Mouse (Mus musculus): ENCODE data around the gene Olfr1160. TPM values are rescaled to one million over a fixed set of nuclear protein-coding genes. Genes with fewer than 3 reads are reported as not detected.
"Not testable (repeated sequence)": the region's sequence is repeated elsewhere in the genome, so short reads cannot be mapped to it uniquely, and the experiment has no call there.

Gene Olfr1160
- polyA plus RNA-seq (2015; fragmentation: Nextera tagmentation; extraction: Ambion mirVana), result not detected in 2 replicates

GRCm38 (mm10) chr2:88007515-88008318 is at the start of gene Olfr1160:
Gene Olfr1160, minus strand, starts transcription at chr2:88008268.
- ATAC-seq (replicated peaks; ENCODE audit: low FRiP score, low read depth), result no peak

GRCm38 (mm10) chr2:88051029-88051428 is 43.0 kb upstream of the Olfr1160 start, which contains the start of gene Olfr1162:
Gene Olfr1162, minus strand, starts transcription at chr2:88051129.
- Histone ChIP-seq H3K36me3 (ENCODE audit: insufficient read depth, low read length) (no peaks in the 10 kb centered on the region), H3K9ac (ENCODE audit: low read depth, low read length) (no peak within 1 kb of the TSS), H3K9me3 (replicated peaks; ENCODE audit: low read length) (no peaks in the 10 kb centered on the region), H3K4me3 (replicated peaks; ENCODE audit: low read depth, low read length) (no peak within 1 kb of the TSS), H3K27me3 (ENCODE audit: insufficient read depth, low read length) (no peaks in the 10 kb centered on the region), H3K4me2 (ENCODE audit: low read length) (no peak within 1 kb of the TSS), H3K4me1 (replicated peaks; ENCODE audit: insufficient read depth, low read length) (no peaks in the 10 kb centered on the region), H3K27ac (no peak within 1 kb of the TSS)
- no peak for TF ChIP-seq CTCF (IDR thresholded peaks at IDR 0.05; ENCODE audit: low read depth)
- DNase-seq (ENCODE audit: low spot score) (no peak), ATAC-seq (replicated peaks; ENCODE audit: low FRiP score, low read depth) (no peak)
- WGBS, result 87% methylated on average over 1 of the region's 1 CpGs

More at GRCm38 (mm10) chr2:88007515-88008318, at the start of gene Olfr1160:
- no peak within 1 kb of the TSS for H3K4me2 ChIP-seq (ENCODE audit: low read length)
- no peaks in the 10 kb centered on the region for H3K9me3 ChIP-seq (replicated peaks; ENCODE audit: low read length)
- no peaks in the 10 kb centered on the region for H3K4me1 ChIP-seq (replicated peaks; ENCODE audit: insufficient read depth, low read length)
- H3K27ac ChIP-seq, result no peak within 1 kb of the TSS
- no peak for TF ChIP-seq CTCF (IDR thresholded peaks at IDR 0.05; ENCODE audit: low read depth)
- DNase-seq (ENCODE audit: low spot score), result no peak
- H3K9ac ChIP-seq (ENCODE audit: low read depth, low read length), result no peak within 1 kb of the TSS
- H3K36me3 ChIP-seq (ENCODE audit: insufficient read depth, low read length), result no peaks in the 10 kb centered on the region
- H3K4me3 ChIP-seq (replicated peaks; ENCODE audit: low read depth, low read length), result no peak within 1 kb of the TSS
- H3K27me3 ChIP-seq (ENCODE audit: insufficient read depth, low read length), result no peaks in the 10 kb centered on the region

- Histone ChIP-seq H3K27me3 (ENCODE audit: insufficient read depth, low read length) (no peaks in the 10 kb centered on the region), H3K4me1 (replicated peaks; ENCODE audit: insufficient read depth, low read length) (no peaks in the 10 kb centered on the region), H3K4me3 (replicated peaks; ENCODE audit: low read depth, low read length) (no peak within 1 kb of the TSS), H3K9ac (ENCODE audit: low read depth, low read length) (no peak within 1 kb of the TSS), H3K36me3 (ENCODE audit: insufficient read depth, low read length) (no peaks in the 10 kb centered on the region), H3K4me2 (ENCODE audit: low read length) (no peak within 1 kb of the TSS), H3K27ac (no peak within 1 kb of the TSS), H3K9me3 (replicated peaks; ENCODE audit: low read length) (no peaks in the 10 kb centered on the region)
- ATAC-seq (replicated peaks; ENCODE audit: low FRiP score, low read depth) (no peak), DNase-seq (ENCODE audit: low spot score) (no peak)
- no peak for TF ChIP-seq CTCF (IDR thresholded peaks at IDR 0.05; ENCODE audit: low read depth)
These were observed 29.5 kb upstream of the Olfr1160 start, which contains the start of gene Olfr73 for GRCm38 (mm10) chr2:88037599-88037998. Gene Olfr73, minus strand, starts transcription at chr2:88037699.

- H3K4me1 ChIP-seq (replicated peaks; ENCODE audit: insufficient read depth, low read length); H3K4me2 ChIP-seq (ENCODE audit: low read length); DNase-seq (ENCODE audit: low spot score); H3K36me3 ChIP-seq (ENCODE audit: insufficient read depth, low read length); H3K27ac ChIP-seq; H3K9me3 ChIP-seq (replicated peaks; ENCODE audit: low read length); H3K4me3 ChIP-seq (replicated peaks; ENCODE audit: low read depth, low read length); ATAC-seq (replicated peaks; ENCODE audit: low FRiP score, low read depth); H3K27me3 ChIP-seq (ENCODE audit: insufficient read depth, low read length); H3K9ac ChIP-seq (ENCODE audit: low read depth, low read length): not testable (repeated sequence)
- 77% methylated on average over 1 of the region's 1 CpGs for whole genome bisulfite sequencing
These were observed 14.4 kb upstream of the Olfr1160 start, which contains the start of gene Olfr1161 for GRCm38 (mm10) chr2:88022474-88022873. Gene Olfr1161, plus strand, starts transcription at chr2:88022774.

GRCm38 (mm10) chr2:87989813-87990212 is 18.3 kb downstream of the Olfr1160 start, which contains the start of gene Olfr1158:
Gene Olfr1158, plus strand, starts transcription at chr2:87990113.
- Histone ChIP-seq H3K4me3 (replicated peaks; ENCODE audit: low read depth, low read length) (no peak within 1 kb of the TSS), H3K9me3 (replicated peaks; ENCODE audit: low read length) (no peaks in the 10 kb centered on the region), H3K36me3 (ENCODE audit: insufficient read depth, low read length) (no peaks in the 10 kb centered on the region), H3K27ac (no peak within 1 kb of the TSS), H3K27me3 (ENCODE audit: insufficient read depth, low read length) (no peaks in the 10 kb centered on the region), H3K4me2 (ENCODE audit: low read length) (no peak within 1 kb of the TSS), H3K4me1 (replicated peaks; ENCODE audit: insufficient read depth, low read length) (no peaks in the 10 kb centered on the region), H3K9ac (ENCODE audit: low read depth, low read length) (no peak within 1 kb of the TSS)
- TF ChIP-seq CTCF (IDR thresholded peaks at IDR 0.05; ENCODE audit: low read depth), result no peak
- ATAC-seq (replicated peaks; ENCODE audit: low FRiP score, low read depth), result no peak
- no peak for DNase-seq (ENCODE audit: low spot score)

- TF ChIP-seq CTCF (IDR thresholded peaks at IDR 0.05; ENCODE audit: low read depth), result no peak
- Histone ChIP-seq H3K9ac (ENCODE audit: low read depth, low read length) (no peak within 1 kb of the TSS), H3K4me1 (replicated peaks; ENCODE audit: insufficient read depth, low read length) (no peaks in the 10 kb centered on the region), H3K4me3 (replicated peaks; ENCODE audit: low read depth, low read length) (no peak within 1 kb of the TSS), H3K27me3 (ENCODE audit: insufficient read depth, low read length) (no peaks in the 10 kb centered on the region), H3K27ac (no peak within 1 kb of the TSS), H3K9me3 (replicated peaks; ENCODE audit: low read length) (no peaks in the 10 kb centered on the region), H3K4me2 (ENCODE audit: low read length) (no peak within 1 kb of the TSS), H3K36me3 (ENCODE audit: insufficient read depth, low read length) (no peaks in the 10 kb centered on the region)
- WGBS, result 67% methylated on average over 3 of the region's 3 CpGs
- ATAC-seq (replicated peaks; ENCODE audit: low FRiP score, low read depth) (no peak), DNase-seq (ENCODE audit: low spot score) (no peak)
These were observed 33.5 kb downstream of the Olfr1160 start, which contains the start of gene Olfr74 for GRCm38 (mm10) chr2:87974563-87974962. Gene Olfr74, minus strand, starts transcription at chr2:87974663.

Measured in kidney, postnatal 0 days (tissue).